Mouse (Mus musculus) lung, embryonic 16.5 days (tissue): ENCODE results near the gene Trim46. TPM values are rescaled to one million over a fixed set of nuclear protein-coding genes. Genes with fewer than 3 reads are reported as not detected.
"Not testable (repeated sequence)": the region's sequence is repeated elsewhere in the genome, so short reads cannot be mapped to it uniquely, and the experiment has no call there.

ENCODE experiments used
- ATAC-seq: fragments of 200-750 bp; cut with Nextera tagmentation; 2 replicates; pipeline ENCODE4 v1.8.0; 2017; ENCODE audit warnings: low read depth, mild to moderate bottlenecking, moderate library complexity
- H3K27ac ChIP-seq: fragments of 300-500 bp; sonication (generic); 2 replicates; pipeline ENCODE4 v1.5.1; 2014; ENCODE audit warnings: mild to moderate bottlenecking, control low read depth, low read length
- H3K27me3 ChIP-seq: fragments of 300-500 bp; sonication (generic); 2 replicates; pipeline ENCODE4 v1.6.1; 2014; ENCODE audit warnings: low read depth, low read length, mixed read lengths; ENCODE audit not compliant: control insufficient read depth, insufficient read depth
- H3K36me3 ChIP-seq: fragments of 300-500 bp; sonication (generic); 2 replicates; pipeline ENCODE4 v1.6.1; 2014; ENCODE audit warnings: low read length; ENCODE audit not compliant: control insufficient read depth, insufficient read depth
- H3K4me1 ChIP-seq: fragments of 300-500 bp; sonication (generic); replicated peaks from 2 replicates; pipeline ENCODE4 v1.6.1; 2014; ENCODE audit warnings: low read length, mixed read lengths; ENCODE audit not compliant: control insufficient read depth, insufficient read depth
- H3K4me2 ChIP-seq: fragments of 300-500 bp; sonication (generic); 2 replicates; pipeline ENCODE4 v1.6.1; 2014; ENCODE audit warnings: low read depth, low read length, control low read depth
- H3K4me3 ChIP-seq: fragments of 300-500 bp; sonication (generic); 2 replicates; pipeline ENCODE4 v1.5.1; 2014; ENCODE audit warnings: mild to moderate bottlenecking, low read length, control low read depth
- H3K9ac ChIP-seq: fragments of 300-500 bp; sonication (generic); 2 replicates; pipeline ENCODE4 v1.6.1; 2014; ENCODE audit warnings: low read length, control low read depth
- H3K9me3 ChIP-seq: fragments of 300-500 bp; sonication (generic); 2 replicates; pipeline ENCODE4 v1.6.1; 2016; ENCODE audit warnings: low read length; ENCODE audit not compliant: control insufficient read depth
- WGBS: fragments of 180-500 bp; shearing (Covaris S2); extraction: QIAGEN DNeasy Blood & Tissue Kit; methylation state at CpG from one replicate; pipeline ENCODE4 v1.1.7; 2014; 5-methylcytosine and 5-hydroxymethylcytosine counted together
- polyA plus RNA-seq: library from polyadenylated mRNA; unstranded; fragments of >200 nt; fragmentation: Nextera tagmentation; extraction: Ambion mirVana; gene quantifications from 2 replicates; pipeline ENCODE4 v1.2.1, GENCODE M21; 2015

Gene Trim46
- polyA plus RNA-seq, 1 experiment from 2014 or later, result 7.7 TPM

GRCm38 (mm10) chr3:89225321-89225815 lies 20.7 kb downstream of the Trim46 start:
- Histone ChIP-seq H3K9ac (peak overlapping the region; percentile 68), H3K27ac (no peak overlapping the region; the same call in 1 of the 2 replicates), H3K36me3 (peaks cover 4% of the 10 kb centered on the region; the same call in 1 of the 2 replicates), H3K9me3 (no peaks in the 10 kb centered on the region), H3K4me2 (peak overlapping the region; percentile 83), H3K4me1 (peaks cover 17% of the 10 kb centered on the region), H3K27me3 (no peaks in the 10 kb centered on the region), H3K4me3 (peak overlapping the region; percentile 53)
- WGBS, result 51% methylated on average over 12 of the region's 12 CpGs
- no peak for ATAC-seq

- ATAC-seq, result no peak
- Histone ChIP-seq H3K9ac (peak overlapping the region; percentile 6; the same call in 1 of the 2 replicates), H3K27me3 (no peaks in the 10 kb centered on the region), H3K4me2 (peak overlapping the region; percentile 83), H3K27ac (no peak overlapping the region), H3K4me1 (peaks cover 19% of the 10 kb centered on the region), H3K4me3 (peak overlapping the region; percentile 53; the same call in 1 of the 2 replicates), H3K9me3 (no peaks in the 10 kb centered on the region), H3K36me3 (peaks cover 4% of the 10 kb centered on the region; the same call in 1 of the 2 replicates)
- 61% methylated on average over 11 of the region's 11 CpGs for WGBS
These were observed 21.3 kb downstream of the Trim46 start for GRCm38 (mm10) chr3:89224796-89225195.

- Histone ChIP-seq H3K27me3 (no peaks in the 10 kb centered on the region), H3K9ac (no peak overlapping the region), H3K4me2 (no peak overlapping the region), H3K4me1 (peaks cover 15% of the 10 kb centered on the region), H3K27ac (no peak overlapping the region), H3K9me3 (no peaks in the 10 kb centered on the region), H3K36me3 (peaks cover 4% of the 10 kb centered on the region; the same call in 1 of the 2 replicates), H3K4me3 (no peak overlapping the region)
- no peak for ATAC-seq
- whole genome bisulfite sequencing, result 78% methylated on average over 5 of the region's 5 CpGs
These were observed 24.9 kb downstream of the Trim46 start for GRCm38 (mm10) chr3:89221167-89221566.

GRCm38 (mm10) chr3:89219546-89219945 lies 26.6 kb downstream of the Trim46 start:
- H3K27ac ChIP-seq, result peak overlapping the region; percentile 86
- ATAC-seq, result peak; percentile 26

GRCm38 (mm10) chr3:89218271-89218670 lies 27.8 kb downstream of the Trim46 start:
- Histone ChIP-seq H3K4me1 (peaks cover 26% of the 10 kb centered on the region), H3K36me3 (no peaks in the 10 kb centered on the region), H3K9ac (no peak overlapping the region), H3K27me3 (no peaks in the 10 kb centered on the region), H3K4me3 (no peak overlapping the region), H3K4me2 (peak overlapping the region; percentile 28; the same call in 1 of the 2 replicates), H3K27ac (peak overlapping the region; percentile 86), H3K9me3 (no peaks in the 10 kb centered on the region)
- ATAC-seq, result peak; percentile 47
- WGBS, result 42% methylated on average over 1 of the region's 1 CpGs

More at GRCm38 (mm10) chr3:89219546-89219945, 26.6 kb downstream of the Trim46 start:
- no peak overlapping the region; the same call in 1 of the 2 replicates for H3K4me2 ChIP-seq
- H3K9me3 ChIP-seq, result no peaks in the 10 kb centered on the region
- H3K9ac ChIP-seq, result peak overlapping the region; percentile 8; the same call in 1 of the 2 replicates
- H3K27me3 ChIP-seq, result no peaks in the 10 kb centered on the region
- H3K4me3 ChIP-seq, result no peak overlapping the region
- peaks cover 26% of the 10 kb centered on the region for H3K4me1 ChIP-seq
- 14% methylated on average over 8 of the region's 8 CpGs for WGBS
- H3K36me3 ChIP-seq, result peaks cover 4% of the 10 kb centered on the region; the same call in 1 of the 2 replicates

GRCm38 (mm10) chr3:89216407-89216806 lies 29.7 kb downstream of the Trim46 start:
- not testable (repeated sequence) for H3K9ac ChIP-seq, H3K27me3 ChIP-seq, H3K36me3 ChIP-seq, H3K4me3 ChIP-seq, H3K9me3 ChIP-seq, H3K27ac ChIP-seq, H3K4me2 ChIP-seq, ATAC-seq
- WGBS, result 66% methylated on average over 7 of the region's 7 CpGs
- H3K4me1 ChIP-seq, result peaks cover 32% of the 10 kb centered on the region

- peak overlapping the region; percentile 39; the same call in 1 of the 2 replicates for H3K27ac ChIP-seq
- no peaks in the 10 kb centered on the region for H3K9me3 ChIP-seq
- H3K4me1 ChIP-seq, result peaks cover 32% of the 10 kb centered on the region
- no peaks in the 10 kb centered on the region for H3K27me3 ChIP-seq
- ATAC-seq, result peak; percentile 2; the same call in 1 of the 2 replicates
- H3K4me2 ChIP-seq, result peak overlapping the region; percentile 88
- peak overlapping the region; percentile 81 for H3K9ac ChIP-seq
- under 1% methylated on average over 6 of the region's 6 CpGs for WGBS
- H3K36me3 ChIP-seq, result 0 out of 2 replicates have a peak, but pooled peaks cover 2% of the 10 kb centered on the region
- H3K4me3 ChIP-seq, result peak overlapping the region; percentile 65
These were observed 30.3 kb downstream of the Trim46 start for GRCm38 (mm10) chr3:89215853-89216252.

GRCm38 (mm10) chr3:89214681-89215411 lies 31.3 kb downstream of the Trim46 start, which contains the start of gene Thbs3:
TSS of gene Thbs3 (plus strand) at chr3:89215180.
- Histone ChIP-seq H3K4me1 (peaks cover 31% of the 10 kb centered on the region), H3K36me3 (0 out of 2 replicates have a peak, but pooled peaks cover 3% of the 10 kb centered on the region), H3K9ac (peak within 1 kb of the TSS; percentile 81), H3K9me3 (no peaks in the 10 kb centered on the region), H3K4me2 (peak within 1 kb of the TSS; percentile 88), H3K27me3 (no peaks in the 10 kb centered on the region), H3K4me3 (peak within 1 kb of the TSS; percentile 65), H3K27ac (peak within 1 kb of the TSS; percentile 98)
- no peak for ATAC-seq
- WGBS, result 1% methylated on average over 19 of the region's 19 CpGs
